Mouse (Mus musculus): ENCODE measurements around the gene Cacna1f.
A peak's percentile ranks its signal among the peaks of the same experiment; 100 is the strongest.

Gene Cacna1f

GRCm38 (mm10) chrX:7632560-7632959, 25.7 kb downstream of the Cacna1f start:
- no peak for DNase-seq (ENCODE audit: low spot score in 2 of 2)

GRCm38 (mm10) chrX:7635101-7635500, 28.2 kb downstream of the Cacna1f start:
- no peak for DNase-seq (ENCODE audit: low spot score in 2 of 2)

GRCm38 (mm10) chrX:7638401-7639091, 31.7 kb downstream of the Cacna1f start, which contains the start of gene Syp:
Syp (plus strand) TSS chrX:7638471.
- peak; percentile 74 to 77 for DNase-seq (ENCODE audit: low spot score in 2 of 2)

GRCm38 (mm10) chrX:7639536-7640325, 32.8 kb downstream of the Cacna1f start:
- no peak for DNase-seq (ENCODE audit: low spot score in 2 of 2)

DNA sequence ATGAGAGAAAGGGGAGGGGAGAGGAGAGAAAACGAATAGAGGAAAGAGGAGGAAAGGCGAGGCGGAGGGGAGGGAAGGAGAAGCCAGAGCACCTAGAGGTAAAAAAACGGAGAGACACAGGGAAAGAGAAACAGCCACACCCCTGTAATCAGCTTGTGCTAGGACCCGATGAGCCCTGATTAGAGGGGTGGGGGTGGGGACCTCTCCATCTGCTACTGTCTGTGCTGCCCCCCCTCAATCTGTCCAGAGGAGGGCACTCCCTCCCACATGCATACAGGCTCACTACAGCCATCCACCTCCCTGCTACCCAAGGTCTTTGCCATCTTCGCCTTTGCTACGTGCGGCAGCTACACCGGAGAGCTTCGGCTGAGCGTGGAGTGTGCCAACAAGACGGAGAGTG, 33.9 kb downstream of the Cacna1f start:
- no peak for DNase-seq (ENCODE audit: low spot score in 2 of 2)

GRCm38 (mm10) chrX:7645349-7645748, 38.5 kb downstream of the Cacna1f start:
- DNase-seq (ENCODE audit: low spot score in 2 of 2) = peak; percentile 72 to 80

- peak; percentile 85 to 91 for DNase-seq (ENCODE audit: low spot score in 2 of 2)
Observed at GRCm38 (mm10) chrX:7648671-7649304, 41.9 kb downstream of the Cacna1f start.

DNA sequence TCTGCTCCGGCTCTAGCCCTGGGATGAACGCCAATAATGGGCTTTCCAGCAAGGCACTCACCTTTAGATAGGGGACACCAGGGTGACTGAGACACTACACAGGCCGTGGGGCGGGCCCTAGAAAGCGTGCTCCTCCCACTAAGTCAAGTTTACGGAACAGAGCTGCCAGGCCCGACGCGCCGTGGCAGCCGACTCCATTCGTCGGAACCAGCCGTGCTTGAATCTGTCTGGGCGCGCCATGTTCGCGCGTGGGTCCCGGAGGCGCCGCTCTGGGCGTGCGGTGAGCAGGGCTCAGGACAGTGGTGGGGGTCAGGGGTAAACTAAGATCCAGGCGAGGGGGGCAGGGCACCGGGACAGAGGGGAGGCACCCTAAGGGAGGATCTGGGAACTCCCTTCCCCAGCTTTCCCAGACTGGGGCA, 50.3 kb downstream of the Cacna1f start, which contains the start of gene Prickle3:
Gene Prickle3, plus strand, starts transcription at position 40 of the 419 bp plus-strand sequence.
- peak; percentile 61 to 63 for DNase-seq (ENCODE audit: low spot score in 2 of 2)

GRCm38 (mm10) chrX:7658031-7658784, 51.3 kb downstream of the Cacna1f start:
- no peak for DNase-seq (ENCODE audit: low spot score in 2 of 2)

GRCm38 (mm10) chrX:7658785-7659589, 52.1 kb downstream of the Cacna1f start:
- DNase-seq (ENCODE audit: low spot score in 2 of 2) = no peak

DNA sequence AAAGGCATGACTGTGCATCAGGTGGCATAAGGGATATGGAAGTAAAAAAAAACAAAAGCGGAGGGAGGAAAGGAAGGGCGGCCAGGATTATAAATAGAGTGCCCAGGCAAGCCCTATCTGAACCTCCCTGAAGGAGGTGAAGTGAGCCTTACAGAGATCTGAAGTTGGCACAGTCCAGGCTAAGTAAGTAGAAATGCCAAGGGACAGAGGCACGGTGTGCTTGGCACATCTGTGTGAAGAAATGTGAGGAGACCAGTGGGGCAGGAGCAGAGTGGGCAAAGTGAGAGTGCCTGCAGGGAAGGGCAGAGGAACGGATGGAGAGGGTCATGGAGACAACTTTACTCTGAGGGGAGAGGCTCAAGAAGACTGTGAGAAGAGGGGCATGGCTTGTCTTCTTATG, 54.2 kb downstream of the Cacna1f start:
- DNase-seq (ENCODE audit: low spot score in 2 of 2) = no peak

GRCm38 (mm10) chrX:7662936-7663335, 56.1 kb downstream of the Cacna1f start:
- no peak for DNase-seq (ENCODE audit: low spot score in 2 of 2)

- DNase-seq (ENCODE audit: low spot score in 2 of 2) = no peak
Observed at GRCm38 (mm10) chrX:7664791-7665190, 57.9 kb downstream of the Cacna1f start.

DNA sequence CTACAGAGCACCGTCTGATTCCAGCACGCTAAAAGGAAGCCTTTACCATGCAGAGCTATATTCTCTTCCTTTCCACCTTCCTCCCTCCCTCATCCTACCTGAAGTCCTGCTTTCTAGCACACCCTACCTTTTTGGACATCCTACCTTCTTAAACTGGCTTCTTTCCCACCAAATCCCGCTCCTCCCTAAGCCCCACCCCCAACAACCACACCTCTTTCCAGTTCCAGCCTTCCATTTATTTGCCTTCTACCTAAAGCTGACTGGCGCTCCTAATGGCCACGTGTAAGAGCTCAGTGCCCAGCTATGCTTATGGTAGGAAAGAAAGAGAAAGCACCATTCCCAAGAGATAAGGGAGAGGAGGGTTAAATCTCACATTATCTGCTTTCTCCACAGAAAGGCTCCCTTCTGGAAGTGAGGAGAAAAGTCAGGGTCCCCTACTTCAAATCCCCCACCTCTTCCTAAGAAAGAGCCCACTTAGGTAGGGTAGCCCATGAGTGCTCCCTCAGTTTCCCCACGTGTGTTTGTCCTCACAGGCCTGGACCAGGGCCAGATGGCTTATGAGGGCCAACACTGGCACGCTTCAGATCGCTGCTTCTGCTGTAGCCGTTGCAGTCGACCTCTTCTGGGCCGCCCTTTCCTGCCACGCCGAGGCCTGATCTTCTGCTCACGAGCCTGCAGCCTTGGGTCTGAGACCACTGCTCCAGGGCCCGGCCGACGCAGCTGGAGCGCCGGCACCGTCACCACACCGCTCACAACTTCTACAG, 59.0 kb downstream of the Cacna1f start:
- no peak for DNase-seq (ENCODE audit: low spot score in 2 of 2)

DNA sequence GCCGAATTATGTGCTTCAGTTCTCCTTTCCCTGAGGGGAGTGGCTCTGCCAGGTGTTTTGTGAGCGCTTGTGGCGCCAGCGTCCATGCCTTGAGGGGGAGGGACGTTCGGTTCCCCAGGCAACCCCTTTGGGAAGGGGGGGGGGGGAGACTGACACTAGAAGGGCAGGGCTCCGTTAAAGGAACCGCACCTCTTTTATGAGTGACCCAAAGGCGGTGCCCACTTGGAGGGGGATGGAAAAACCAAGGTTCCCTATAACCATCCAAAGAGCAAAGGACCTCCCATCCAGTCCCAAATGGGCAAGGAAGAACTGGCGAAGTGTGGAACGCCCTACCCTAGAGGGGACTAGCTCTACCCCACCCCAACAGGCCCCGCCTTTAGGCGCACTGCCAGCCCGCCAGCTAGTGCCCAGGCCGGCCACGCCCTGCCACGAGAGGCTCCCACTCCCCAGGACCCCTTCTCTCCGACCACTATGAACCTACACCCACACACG, 63.6 kb downstream of the Cacna1f start:
- peak; percentile 61 to 63 for DNase-seq (ENCODE audit: low spot score in 2 of 2)

- peak; percentile 50 to 63 for DNase-seq (ENCODE audit: low spot score in 2 of 2)
Observed at GRCm38 (mm10) chrX:7670921-7671623, 64.2 kb downstream of the Cacna1f start, which contains the start of gene Plp2. Plp2 (minus strand) TSS chrX:7671390.

GRCm38 (mm10) chrX:7672739-7673138, 65.9 kb downstream of the Cacna1f start:
- no peak for DNase-seq (ENCODE audit: low spot score in 2 of 2)

- peak; percentile 67 to 69 for DNase-seq (ENCODE audit: low spot score in 2 of 2)
Observed at GRCm38 (mm10) chrX:7673578-7674281, 66.8 kb downstream of the Cacna1f start.
